Mouse (Mus musculus): ENCODE measurements around the gene Btbd19. TPM values are rescaled to one million over a fixed set of nuclear protein-coding genes. Genes with fewer than 3 reads are reported as not detected.

Btbd19 gene
- polyA plus RNA-seq, 1 experiment from 2014 or later = 6.7 TPM

DNA sequence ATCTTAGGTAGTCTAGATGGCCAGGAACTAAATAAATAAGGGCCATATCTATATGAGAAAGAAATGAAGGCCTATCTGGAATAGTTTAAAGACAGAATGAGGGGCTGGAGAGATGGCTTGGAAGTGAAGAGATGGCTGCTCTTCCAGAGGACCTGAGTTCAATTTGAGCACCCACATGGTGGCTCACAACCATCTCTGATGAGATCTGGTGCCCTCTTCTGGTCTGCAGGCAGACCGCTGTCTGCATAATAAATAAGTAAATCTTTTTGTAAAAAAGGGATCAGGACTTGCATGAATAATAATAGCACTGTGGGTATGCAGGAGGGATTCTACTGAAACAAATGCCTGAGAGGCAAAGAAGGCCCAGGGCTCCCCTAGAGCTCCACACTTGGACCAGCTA lies 12.3 kb downstream of the Btbd19 start:
- Histone ChIP-seq H3K4me3 (ENCODE audit: low read depth, low read length) (no peak overlapping the region), H3K9me3 (ENCODE audit: control insufficient read depth, low read depth, low read length) (no peaks in the 10 kb centered on the region), H3K27ac (ENCODE audit: low read length) (no peak overlapping the region), H3K4me2 (replicated peaks; ENCODE audit: low read depth, low read length) (no peak overlapping the region), H3K36me3 (ENCODE audit: control insufficient read depth, insufficient read depth, low read length) (peaks cover 22% of the 10 kb centered on the region), H3K27me3 (ENCODE audit: control insufficient read depth, insufficient read depth, low read length) (no peaks in the 10 kb centered on the region), H3K4me1 (ENCODE audit: control insufficient read depth, insufficient read depth, low read length) (no peaks in the 10 kb centered on the region), H3K9ac (replicated peaks; ENCODE audit: low read depth, low read length) (no peak overlapping the region)
- 100% methylated on average over 1 of the region's 1 CpGs for WGBS
- ATAC-seq (ENCODE audit: insufficient number of reproducible peaks, insufficient read depth, low FRiP score, low read depth) = no peak

DNA sequence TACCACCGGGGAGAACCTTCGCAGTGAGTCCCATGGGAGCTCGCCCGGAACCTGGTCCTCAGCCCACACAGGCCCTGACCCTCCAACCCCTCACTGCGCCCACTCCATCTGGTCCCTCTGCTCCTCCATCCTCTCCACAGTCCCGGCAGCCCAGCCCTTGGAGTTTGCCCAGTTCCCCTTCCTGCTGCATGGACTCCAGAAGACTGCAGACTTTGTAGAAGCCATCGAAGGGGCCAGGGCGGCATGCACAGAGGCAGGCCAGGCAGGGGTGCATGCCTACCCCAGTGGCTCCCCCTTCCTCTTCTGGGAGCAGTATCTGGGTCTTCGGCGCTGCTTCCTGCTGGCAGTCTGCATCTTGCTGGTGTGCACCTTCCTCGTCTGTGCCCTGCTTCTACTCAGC lies 14.5 kb downstream of the Btbd19 start:
- WGBS = 96% methylated on average over 11 of the region's 11 CpGs

DNA sequence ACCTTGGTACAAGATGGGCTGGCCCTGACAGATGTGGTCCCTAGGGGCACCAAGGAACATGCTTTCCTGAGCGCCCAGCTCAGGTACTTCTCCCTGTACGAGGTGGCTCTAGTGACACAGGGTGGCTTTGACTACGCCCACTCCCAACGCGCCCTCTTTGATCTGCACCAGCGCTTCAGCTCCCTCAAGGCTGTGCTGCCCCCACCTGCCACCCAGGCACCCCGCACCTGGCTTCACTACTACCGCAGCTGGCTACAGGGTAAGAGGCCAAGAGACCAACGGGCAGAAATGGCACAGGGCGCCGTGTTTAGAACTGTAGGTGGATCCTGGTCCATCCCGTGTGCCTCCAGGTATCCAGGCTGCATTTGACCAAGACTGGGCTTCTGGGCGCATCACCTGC lies 15.3 kb downstream of the Btbd19 start:
- H3K4me2 ChIP-seq (replicated peaks; ENCODE audit: low read depth, low read length) = no peak overlapping the region
- H3K9me3 ChIP-seq (ENCODE audit: control insufficient read depth, low read depth, low read length) = no peaks in the 10 kb centered on the region

More for the DNA sequence above, 14.5 kb downstream of the Btbd19 start:
- no peaks in the 10 kb centered on the region for H3K9me3 ChIP-seq (ENCODE audit: control insufficient read depth, low read depth, low read length)
- H3K27ac ChIP-seq (ENCODE audit: low read length) = no peak overlapping the region
- H3K9ac ChIP-seq (replicated peaks; ENCODE audit: low read depth, low read length) = no peak overlapping the region
- ATAC-seq (ENCODE audit: insufficient number of reproducible peaks, insufficient read depth, low FRiP score, low read depth) = no peak
- H3K36me3 ChIP-seq (ENCODE audit: control insufficient read depth, insufficient read depth, low read length) = peaks cover 25% of the 10 kb centered on the region
- H3K4me3 ChIP-seq (ENCODE audit: low read depth, low read length) = no peak overlapping the region
- H3K27me3 ChIP-seq (ENCODE audit: control insufficient read depth, insufficient read depth, low read length) = no peaks in the 10 kb centered on the region
- H3K4me1 ChIP-seq (ENCODE audit: control insufficient read depth, insufficient read depth, low read length) = no peaks in the 10 kb centered on the region
- no peak overlapping the region for H3K4me2 ChIP-seq (replicated peaks; ENCODE audit: low read depth, low read length)

DNA sequence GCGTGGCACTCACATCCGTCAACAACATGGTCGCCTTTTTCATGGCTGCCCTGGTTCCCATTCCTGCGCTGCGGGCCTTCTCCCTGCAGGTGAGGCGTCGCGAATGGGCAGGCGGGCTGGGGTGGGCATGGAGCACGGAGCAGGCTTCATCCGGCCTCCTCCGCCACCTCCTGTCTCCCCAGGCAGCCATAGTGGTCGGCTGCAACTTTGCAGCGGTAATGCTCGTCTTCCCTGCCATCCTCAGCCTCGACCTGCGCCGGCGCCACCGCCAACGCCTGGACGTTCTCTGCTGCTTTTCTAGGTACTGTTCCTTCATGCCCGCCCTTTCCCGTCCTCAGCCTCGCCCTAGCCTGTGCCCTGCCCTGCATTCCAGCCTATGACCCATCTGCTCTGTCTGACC lies 16.2 kb downstream of the Btbd19 start:
- 93% methylated on average over 25 of the region's 25 CpGs for WGBS
- peaks cover 20% of the 10 kb centered on the region for H3K36me3 ChIP-seq (ENCODE audit: control insufficient read depth, insufficient read depth, low read length)

More for the DNA sequence above, 15.3 kb downstream of the Btbd19 start:
- ATAC-seq (ENCODE audit: insufficient number of reproducible peaks, insufficient read depth, low FRiP score, low read depth) = no peak
- no peak overlapping the region for H3K4me3 ChIP-seq (ENCODE audit: low read depth, low read length)
- H3K27me3 ChIP-seq (ENCODE audit: control insufficient read depth, insufficient read depth, low read length) = no peaks in the 10 kb centered on the region
- peaks cover 25% of the 10 kb centered on the region for H3K36me3 ChIP-seq (ENCODE audit: control insufficient read depth, insufficient read depth, low read length)
- H3K9ac ChIP-seq (replicated peaks; ENCODE audit: low read depth, low read length) = no peak overlapping the region
- H3K27ac ChIP-seq (ENCODE audit: low read length) = no peak overlapping the region
- WGBS = 91% methylated on average over 13 of the region's 13 CpGs
- H3K4me1 ChIP-seq (ENCODE audit: control insufficient read depth, insufficient read depth, low read length) = no peaks in the 10 kb centered on the region

DNA sequence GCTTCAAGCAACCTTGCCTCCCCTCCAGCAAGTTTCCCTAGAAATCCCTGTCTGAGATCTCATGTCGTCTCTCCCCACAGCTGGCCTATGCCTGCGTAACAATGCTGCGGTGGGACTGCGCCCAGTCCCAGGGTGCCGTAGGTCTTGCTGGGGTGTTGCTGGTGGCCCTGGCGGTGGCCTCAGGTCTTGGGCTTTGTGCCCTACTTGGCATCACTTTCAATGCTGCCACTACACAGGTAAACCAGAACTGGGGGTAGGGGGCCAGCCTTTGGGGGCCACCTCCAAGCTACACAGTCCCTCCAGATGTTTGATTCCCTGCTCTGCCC lies 17.0 kb downstream of the Btbd19 start:
- H3K4me1 ChIP-seq (ENCODE audit: control insufficient read depth, insufficient read depth, low read length) = no peaks in the 10 kb centered on the region
- H3K27me3 ChIP-seq (ENCODE audit: control insufficient read depth, insufficient read depth, low read length) = no peaks in the 10 kb centered on the region
- peaks cover 16% of the 10 kb centered on the region for H3K36me3 ChIP-seq (ENCODE audit: control insufficient read depth, insufficient read depth, low read length)
- no peak overlapping the region for H3K27ac ChIP-seq (ENCODE audit: low read length)
- H3K9ac ChIP-seq (replicated peaks; ENCODE audit: low read depth, low read length) = no peak overlapping the region
- no peaks in the 10 kb centered on the region for H3K9me3 ChIP-seq (ENCODE audit: control insufficient read depth, low read depth, low read length)
- no peak overlapping the region for H3K4me3 ChIP-seq (ENCODE audit: low read depth, low read length)
- no peak overlapping the region for H3K4me2 ChIP-seq (replicated peaks; ENCODE audit: low read depth, low read length)
- WGBS = 95% methylated on average over 6 of the region's 6 CpGs
- ATAC-seq (ENCODE audit: insufficient number of reproducible peaks, insufficient read depth, low FRiP score, low read depth) = no peak

More for the DNA sequence above, 16.2 kb downstream of the Btbd19 start:
- no peaks in the 10 kb centered on the region for H3K9me3 ChIP-seq (ENCODE audit: control insufficient read depth, low read depth, low read length)
- no peak overlapping the region for H3K9ac ChIP-seq (replicated peaks; ENCODE audit: low read depth, low read length)
- no peak overlapping the region for H3K4me2 ChIP-seq (replicated peaks; ENCODE audit: low read depth, low read length)
- H3K4me3 ChIP-seq (ENCODE audit: low read depth, low read length) = no peak overlapping the region
- no peaks in the 10 kb centered on the region for H3K27me3 ChIP-seq (ENCODE audit: control insufficient read depth, insufficient read depth, low read length)
- H3K4me1 ChIP-seq (ENCODE audit: control insufficient read depth, insufficient read depth, low read length) = no peaks in the 10 kb centered on the region
- no peak overlapping the region for H3K27ac ChIP-seq (ENCODE audit: low read length)
- no peak for ATAC-seq (ENCODE audit: insufficient number of reproducible peaks, insufficient read depth, low FRiP score, low read depth)

DNA sequence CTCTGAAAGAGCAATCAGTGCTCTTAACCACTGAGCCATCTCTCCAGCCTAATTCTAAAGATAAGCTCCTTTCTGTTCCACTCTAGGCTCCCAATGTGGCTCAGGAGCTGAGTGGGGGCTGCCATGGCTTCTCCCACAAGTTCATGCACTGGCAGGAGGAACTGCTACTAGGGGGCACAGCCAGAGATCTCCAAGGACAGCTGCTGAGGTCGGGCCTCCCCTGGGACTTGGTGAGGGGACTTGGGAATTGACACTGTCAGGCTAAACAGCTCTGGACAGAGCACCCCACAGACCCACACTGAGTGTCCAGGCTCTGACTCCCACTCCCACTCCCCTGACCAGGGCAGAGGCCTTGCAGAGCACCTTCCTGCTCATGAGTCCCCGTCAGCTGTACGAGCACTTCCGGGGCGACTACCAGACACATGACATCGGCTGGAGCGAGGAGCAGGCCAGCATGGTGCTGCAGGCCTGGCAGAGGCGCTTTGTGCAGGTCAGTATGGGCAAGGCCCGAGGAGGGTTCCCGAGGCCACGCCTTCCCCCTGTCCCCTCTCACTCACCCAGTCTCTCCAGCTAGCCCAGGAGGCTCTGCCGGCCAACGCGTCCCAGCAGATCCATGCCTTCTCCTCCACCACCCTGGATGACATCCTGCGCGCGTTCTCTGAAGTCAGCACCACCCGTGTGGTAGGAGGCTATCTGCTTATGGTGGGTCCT lies 17.6 kb downstream of the Btbd19 start:
- no peaks in the 10 kb centered on the region for H3K9me3 ChIP-seq (ENCODE audit: control insufficient read depth, low read depth, low read length)
- H3K27me3 ChIP-seq (ENCODE audit: control insufficient read depth, insufficient read depth, low read length) = no peaks in the 10 kb centered on the region
- no peak overlapping the region for H3K4me3 ChIP-seq (ENCODE audit: low read depth, low read length)
- peaks cover 16% of the 10 kb centered on the region for H3K36me3 ChIP-seq (ENCODE audit: control insufficient read depth, insufficient read depth, low read length)
- no peaks in the 10 kb centered on the region for H3K4me1 ChIP-seq (ENCODE audit: control insufficient read depth, insufficient read depth, low read length)
- no peak for ATAC-seq (ENCODE audit: insufficient number of reproducible peaks, insufficient read depth, low FRiP score, low read depth)
- 93% methylated on average over 18 of the region's 18 CpGs for WGBS
- no peak overlapping the region for H3K27ac ChIP-seq (ENCODE audit: low read length)
- H3K4me2 ChIP-seq (replicated peaks; ENCODE audit: low read depth, low read length) = no peak overlapping the region
- no peak overlapping the region for H3K9ac ChIP-seq (replicated peaks; ENCODE audit: low read depth, low read length)

DNA sequence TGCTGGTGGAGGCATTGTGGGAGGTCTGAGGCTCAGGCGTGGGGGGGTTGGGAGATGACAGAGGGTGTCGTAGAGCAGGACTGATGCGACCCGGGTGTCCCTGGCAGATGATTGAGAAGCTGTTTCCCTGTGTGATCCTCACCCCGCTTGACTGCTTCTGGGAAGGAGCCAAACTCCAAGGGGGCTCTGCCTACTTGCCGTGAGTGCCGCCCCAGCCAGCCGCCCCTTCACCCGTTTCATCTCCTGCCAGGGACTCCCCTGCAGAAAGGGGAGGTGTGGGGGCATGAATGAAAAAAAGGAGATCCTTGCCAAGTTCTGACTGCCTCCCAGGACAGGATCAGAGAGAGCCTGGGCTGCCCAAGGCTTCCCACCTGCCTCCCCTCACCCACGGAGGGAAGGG lies 20.4 kb downstream of the Btbd19 start:
- Histone ChIP-seq H3K4me3 (ENCODE audit: low read depth, low read length) (no peak overlapping the region), H3K9ac (replicated peaks; ENCODE audit: low read depth, low read length) (no peak overlapping the region), H3K36me3 (ENCODE audit: control insufficient read depth, insufficient read depth, low read length) (peaks cover 18% of the 10 kb centered on the region), H3K4me2 (replicated peaks; ENCODE audit: low read depth, low read length) (no peak overlapping the region), H3K9me3 (ENCODE audit: control insufficient read depth, low read depth, low read length) (no peaks in the 10 kb centered on the region), H3K27ac (ENCODE audit: low read length) (no peak overlapping the region), H3K27me3 (ENCODE audit: control insufficient read depth, insufficient read depth, low read length) (no peaks in the 10 kb centered on the region), H3K4me1 (ENCODE audit: control insufficient read depth, insufficient read depth, low read length) (no peaks in the 10 kb centered on the region)
- WGBS = 65% methylated on average over 10 of the region's 10 CpGs
- no peak for ATAC-seq (ENCODE audit: insufficient number of reproducible peaks, insufficient read depth, low FRiP score, low read depth)

DNA sequence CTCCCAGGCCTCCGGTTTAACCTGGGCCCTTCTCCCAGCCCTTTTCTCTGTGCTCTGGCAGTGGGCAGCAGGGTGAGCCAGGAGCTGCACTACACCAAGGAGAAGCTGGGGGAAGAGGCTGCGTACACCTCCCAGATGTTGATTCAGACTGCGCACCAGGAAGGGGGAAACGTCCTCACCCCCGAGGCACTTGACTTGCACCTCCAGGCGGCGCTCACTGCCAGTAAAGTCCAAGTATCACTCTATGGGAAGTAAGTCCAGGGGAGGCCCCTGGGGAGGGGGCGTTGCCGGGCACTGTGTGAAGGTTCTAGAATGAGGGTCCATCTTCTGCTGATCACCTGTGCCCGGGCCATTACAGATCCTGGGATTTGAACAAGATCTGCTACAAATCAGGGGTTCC lies 20.9 kb downstream of the Btbd19 start:
- H3K9me3 ChIP-seq (ENCODE audit: control insufficient read depth, low read depth, low read length) = no peaks in the 10 kb centered on the region
- H3K27ac ChIP-seq (ENCODE audit: low read length) = no peak overlapping the region
- no peaks in the 10 kb centered on the region for H3K27me3 ChIP-seq (ENCODE audit: control insufficient read depth, insufficient read depth, low read length)
- H3K4me1 ChIP-seq (ENCODE audit: control insufficient read depth, insufficient read depth, low read length) = no peaks in the 10 kb centered on the region
- 80% methylated on average over 10 of the region's 10 CpGs for WGBS
- peaks cover 19% of the 10 kb centered on the region for H3K36me3 ChIP-seq (ENCODE audit: control insufficient read depth, insufficient read depth, low read length)
- H3K9ac ChIP-seq (replicated peaks; ENCODE audit: low read depth, low read length) = no peak overlapping the region
- ATAC-seq (ENCODE audit: insufficient number of reproducible peaks, insufficient read depth, low FRiP score, low read depth) = no peak
- no peak overlapping the region for H3K4me2 ChIP-seq (replicated peaks; ENCODE audit: low read depth, low read length)
- no peak overlapping the region for H3K4me3 ChIP-seq (ENCODE audit: low read depth, low read length)

DNA sequence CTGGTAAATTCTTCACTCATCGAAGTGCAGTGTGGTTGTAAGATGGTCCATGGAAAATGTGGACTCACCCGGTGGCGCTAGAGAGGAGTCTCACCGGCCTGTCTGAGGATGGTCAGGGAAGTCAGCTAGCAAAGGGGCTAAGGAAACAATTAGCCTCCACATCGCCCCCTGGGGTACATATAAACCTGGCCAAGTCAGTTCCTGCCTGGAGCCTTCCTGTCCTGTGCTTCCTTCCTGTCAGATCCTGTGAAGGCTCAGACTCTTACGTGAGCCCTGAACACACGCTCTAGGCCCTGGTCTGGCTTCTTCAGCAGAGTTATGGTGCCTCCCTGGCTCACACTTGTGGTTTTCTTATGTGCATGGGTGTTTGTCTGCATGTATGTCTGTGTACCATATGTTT lies 24.3 kb downstream of the Btbd19 start:
- no peak overlapping the region for H3K27ac ChIP-seq (ENCODE audit: low read length)
- no peaks in the 10 kb centered on the region for H3K27me3 ChIP-seq (ENCODE audit: control insufficient read depth, insufficient read depth, low read length)
- no peaks in the 10 kb centered on the region for H3K9me3 ChIP-seq (ENCODE audit: control insufficient read depth, low read depth, low read length)
- no peak for ATAC-seq (ENCODE audit: insufficient number of reproducible peaks, insufficient read depth, low FRiP score, low read depth)
- no peak overlapping the region for H3K4me3 ChIP-seq (ENCODE audit: low read depth, low read length)
- H3K4me2 ChIP-seq (replicated peaks; ENCODE audit: low read depth, low read length) = no peak overlapping the region
- no peak overlapping the region for H3K9ac ChIP-seq (replicated peaks; ENCODE audit: low read depth, low read length)
- peaks cover 6% of the 10 kb centered on the region; the same call in 1 of the 2 replicates for H3K36me3 ChIP-seq (ENCODE audit: control insufficient read depth, insufficient read depth, low read length)
- peaks cover 9% of the 10 kb centered on the region; the same call in 1 of the 2 replicates for H3K4me1 ChIP-seq (ENCODE audit: control insufficient read depth, insufficient read depth, low read length)
- WGBS = 54% methylated on average over 7 of the region's 7 CpGs
